Mouse (Mus musculus) E14TG2a.4 (cell line): ENCODE measurements around the gene Bpifb4.

Experiments
- CTCF ChIP-seq: conservative IDR thresholded peaks from 2 replicates; pipeline ENCODE4 v1.5.1; 2014; ENCODE audit warnings: low read length
- NANOG ChIP-seq: IDR thresholded peaks from 2 replicates; pipeline ENCODE4 v1.6.1; 2014; ENCODE audit warnings: borderline replicate concordance, low read length, mixed read lengths
- POU5F1 ChIP-seq: IDR thresholded peaks from 2 replicates; pipeline ENCODE4 v1.6.1; 2014; ENCODE audit warnings: low read length, borderline replicate concordance

DNA sequence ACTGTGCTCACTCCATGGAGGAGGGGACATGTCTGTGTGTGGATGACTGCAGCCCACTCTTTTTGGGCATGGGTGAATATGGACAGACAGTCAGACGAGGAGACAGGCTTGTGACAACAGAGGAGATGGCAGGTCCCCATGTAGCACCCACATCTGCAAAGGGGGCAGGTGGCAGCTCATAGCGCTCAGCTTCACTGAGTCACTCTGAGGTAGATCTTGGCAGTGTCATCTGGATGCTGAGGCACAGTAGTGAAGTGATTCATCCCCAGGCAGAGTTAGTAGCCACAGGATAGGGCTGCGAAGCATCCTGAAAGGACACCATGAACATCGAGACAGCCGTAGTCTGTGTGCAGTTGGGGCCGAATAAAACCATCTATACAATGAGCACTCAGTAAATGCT is 16.8 kb upstream of the Bpifb4 start:
- TF ChIP-seq CTCF: no peak
- TF ChIP-seq POU5F1: no peak
- TF ChIP-seq NANOG: no peak
